In genomic region chr11:76672561-76673384, GRCm38 (mm10) we compare ENCODE assay signal across 8 mouse cellular contexts. TPM values are rescaled to one million over a fixed set of nuclear protein-coding genes. Genes with fewer than 3 reads are reported as not detected.
DNase-seq lines count a peak whose midpoint lies in the region; ATAC-seq and TF ChIP-seq lines count a peak whose summit lies in the region.

No protein-coding gene starts in this region.

- no peaks in the 10 kb centered on the region for H3K36me3 ChIP-seq in lung, embryonic 16.5 days (ENCODE audit: control insufficient read depth, insufficient read depth, low read length)
- H3K36me3 ChIP-seq in embryonic facial prominence, embryonic 10.5 days (replicated peaks), result no peaks in the 10 kb centered on the region
- H3K36me3 ChIP-seq in intestine, postnatal 0 days (ENCODE audit: control insufficient read depth, insufficient read depth), result no peaks in the 10 kb centered on the region
- no peaks in the 10 kb centered on the region for H3K36me3 ChIP-seq in midbrain, embryonic 14.5 days (ENCODE audit: control insufficient read depth, insufficient read depth, low read length)

- H3K4me2 ChIP-seq in lung, embryonic 16.5 days (ENCODE audit: low read depth, low read length), result peak overlapping the region; percentile 63
- H3K4me2 ChIP-seq in intestine, postnatal 0 days (replicated peaks; ENCODE audit: low read depth), result peak overlapping the region; percentile 18
- peak overlapping the region; percentile 61 for H3K4me2 ChIP-seq in midbrain, embryonic 14.5 days (ENCODE audit: low read length)

- no peak for TF ChIP-seq CTCF in intestine, postnatal 0 days (IDR thresholded peaks at IDR 0.05; ENCODE audit: low read depth)

- H3K27me3 ChIP-seq in lung, embryonic 16.5 days (ENCODE audit: control insufficient read depth, insufficient read depth, low read depth, low read length), result peaks cover 43% of the 10 kb centered on the region
- peaks cover 87% of the 10 kb centered on the region for H3K27me3 ChIP-seq in embryonic facial prominence, embryonic 10.5 days (replicated peaks; ENCODE audit: low read depth, poor library complexity, severe bottlenecking)
- peaks cover 46% of the 10 kb centered on the region for H3K27me3 ChIP-seq in intestine, postnatal 0 days (replicated peaks; ENCODE audit: control insufficient read depth, insufficient read depth, low read length)
- peaks cover 39% of the 10 kb centered on the region for H3K27me3 ChIP-seq in midbrain, embryonic 14.5 days (ENCODE audit: control insufficient read depth, insufficient read depth, low read length)

- 0 out of 2 replicates have a peak overlapping the region, but pooled peaks have one; percentile 15 for H3K9ac ChIP-seq in lung, embryonic 16.5 days (ENCODE audit: low read length)
- no peak overlapping the region for H3K9ac ChIP-seq in intestine, postnatal 0 days (ENCODE audit: low read depth, low read length)
- H3K9ac ChIP-seq in midbrain, embryonic 14.5 days (replicated peaks; ENCODE audit: low read length), result peak overlapping the region; percentile 59

- WGBS in lung, embryonic 16.5 days, result 2% methylated on average over 64 of the region's 64 CpGs
- WGBS in embryonic facial prominence, embryonic 10.5 days, result 3% methylated on average over 64 of the region's 64 CpGs
- WGBS in intestine, postnatal 0 days, result 4% methylated on average over 63 of the region's 64 CpGs
- WGBS in midbrain, embryonic 14.5 days, result 3% methylated on average over 64 of the region's 64 CpGs

- peak overlapping the region; percentile 42 for H3K4me3 ChIP-seq in lung, embryonic 16.5 days (ENCODE audit: low read length)
- H3K4me3 ChIP-seq in embryonic facial prominence, embryonic 10.5 days, result peak overlapping the region; percentile 56
- H3K4me3 ChIP-seq in intestine, postnatal 0 days (ENCODE audit: low read depth, low read length), result 0 out of 2 replicates have a peak overlapping the region, but pooled peaks have one; percentile 13
- H3K4me3 ChIP-seq in midbrain, embryonic 14.5 days (replicated peaks; ENCODE audit: low read depth, low read length), result peak overlapping the region; percentile 35

- H3K4me1 ChIP-seq in lung, embryonic 16.5 days (replicated peaks; ENCODE audit: control insufficient read depth, insufficient read depth, low read length), result peaks cover 9% of the 10 kb centered on the region; the same call in 1 of the 2 replicates
- peaks cover 13% of the 10 kb centered on the region for H3K4me1 ChIP-seq in embryonic facial prominence, embryonic 10.5 days
- no peaks in the 10 kb centered on the region for H3K4me1 ChIP-seq in intestine, postnatal 0 days (replicated peaks; ENCODE audit: control insufficient read depth, insufficient read depth, low read length)
- H3K4me1 ChIP-seq in midbrain, embryonic 14.5 days (ENCODE audit: control insufficient read depth, insufficient read depth, low read length), result no peaks in the 10 kb centered on the region

- H3K9me3 ChIP-seq in lung, embryonic 16.5 days (ENCODE audit: control insufficient read depth, low read length), result no peaks in the 10 kb centered on the region
- H3K9me3 ChIP-seq in embryonic facial prominence, embryonic 10.5 days, result no peaks in the 10 kb centered on the region
- H3K9me3 ChIP-seq in intestine, postnatal 0 days (ENCODE audit: control insufficient read depth), result no peaks in the 10 kb centered on the region
- no peaks in the 10 kb centered on the region for H3K9me3 ChIP-seq in midbrain, embryonic 14.5 days (ENCODE audit: control insufficient read depth, low read length)

- H3K27ac ChIP-seq in lung, embryonic 16.5 days (ENCODE audit: low read length), result no peak overlapping the region
- peak overlapping the region; percentile 8; the same call in 1 of the 2 replicates for H3K27ac ChIP-seq in embryonic facial prominence, embryonic 10.5 days (replicated peaks)
- no peak overlapping the region for H3K27ac ChIP-seq in intestine, postnatal 0 days (ENCODE audit: low read depth, low read length)
- no peak overlapping the region for H3K27ac ChIP-seq in midbrain, embryonic 14.5 days (replicated peaks; ENCODE audit: low read depth, low read length)

- ATAC-seq in lung, embryonic 16.5 days (ENCODE audit: low read depth), result no peak
- no peak for ATAC-seq in intestine, postnatal 0 days
- no peak for ATAC-seq in midbrain, embryonic 14.5 days (ENCODE audit: low FRiP score, low TSS enrichment)
- ATAC-seq in erythroblast, adult 5-6 weeks (replicated peaks; ENCODE audit: low FRiP score, poor library complexity, severe bottlenecking), result no peak
- no peak for ATAC-seq in activated CD4-positive, CD25-positive, alpha-beta regulatory T cell, adult 4 months

- DNase-seq in lung, adult 18-20 months, result no peak
- peak; percentile 59 for DNase-seq in embryonic facial prominence, embryonic 10.5 days (ENCODE audit: low spot score)
- peak; percentile 69 for DNase-seq in midbrain, embryonic 14.5 days
- no peak for DNase-seq in urinary bladder, postnatal 14 days (ENCODE audit: low spot score)

RNA-seq across cellular contexts. Expression of gene Bhlha9, which starts 0.5 kb away (rescaled TPM):
- polyA plus RNA-seq in lung, embryonic 16.5 days (2015; fragmentation: Nextera tagmentation; extraction: Ambion mirVana), result 0.20 TPM in 1 of 2 replicates, not detected in the other
- not detected in 2 replicates for polyA plus RNA-seq in embryonic facial prominence, embryonic 10.5 days (2016; fragmentation: Nextera tagmentation; extraction: Ambion mirVana)
- polyA plus RNA-seq in intestine, postnatal 0 days (2015; fragmentation: Nextera tagmentation; extraction: Ambion mirVana), result not detected in 2 replicates
- polyA plus RNA-seq in midbrain, embryonic 14.5 days (2014; fragmentation: Nextera tagmentation; extraction: Ambion mirVana), result 0.73 and 0.76 TPM in 2 replicates
- total RNA-seq in erythroblast, adult 5-6 weeks (2015; ENCODE audit: low replicate concordance), result not detected in 2 replicates
- not detected in 2 replicates for total RNA-seq in erythroblast, adult 5-6 weeks (2017; ENCODE audit: low replicate concordance)
- not detected for polyA plus RNA-seq in activated CD4-positive, CD25-positive, alpha-beta regulatory T cell, adult 4 months (2017; shearing (Covaris generic))

RNA-seq across cellular contexts. Expression of gene Trarg1, which starts 6.8 kb away (rescaled TPM):
- 1.1 and 1.2 TPM in 2 replicates for polyA plus RNA-seq in lung, embryonic 16.5 days (2015; fragmentation: Nextera tagmentation; extraction: Ambion mirVana)
- 0.05 and 0.18 TPM in 2 replicates for polyA plus RNA-seq in embryonic facial prominence, embryonic 10.5 days (2016; fragmentation: Nextera tagmentation; extraction: Ambion mirVana)
- 0.85 and 0.96 TPM in 2 replicates for polyA plus RNA-seq in intestine, postnatal 0 days (2015; fragmentation: Nextera tagmentation; extraction: Ambion mirVana)
- 0.11 and 0.26 TPM in 2 replicates for polyA plus RNA-seq in midbrain, embryonic 14.5 days (2014; fragmentation: Nextera tagmentation; extraction: Ambion mirVana)
- total RNA-seq in erythroblast, adult 5-6 weeks (2015; ENCODE audit: low replicate concordance), result not detected in 2 replicates
- total RNA-seq in erythroblast, adult 5-6 weeks (2017; ENCODE audit: low replicate concordance), result not detected in 2 replicates
- polyA plus RNA-seq in activated CD4-positive, CD25-positive, alpha-beta regulatory T cell, adult 4 months (2017; shearing (Covaris generic)), result under 1 TPM in 1 of 2 experiments, not detected in 1; 0.56 TPM

RNA-seq across cellular contexts. Expression of gene Abr, which starts 50.7 kb away (rescaled TPM):
- polyA plus RNA-seq in lung, embryonic 16.5 days (2015; fragmentation: Nextera tagmentation; extraction: Ambion mirVana), result 19.1 and 21.6 TPM in 2 replicates
- 29.6 and 34.6 TPM in 2 replicates for polyA plus RNA-seq in embryonic facial prominence, embryonic 10.5 days (2016; fragmentation: Nextera tagmentation; extraction: Ambion mirVana)
- polyA plus RNA-seq in intestine, postnatal 0 days (2015; fragmentation: Nextera tagmentation; extraction: Ambion mirVana), result 32.3 and 35.0 TPM in 2 replicates
- 102 and 136 TPM in 2 replicates for polyA plus RNA-seq in midbrain, embryonic 14.5 days (2014; fragmentation: Nextera tagmentation; extraction: Ambion mirVana)
- 7.5 and 7.9 TPM in 2 replicates for total RNA-seq in erythroblast, adult 5-6 weeks (2015; ENCODE audit: low replicate concordance)
- total RNA-seq in erythroblast, adult 5-6 weeks (2017; ENCODE audit: low replicate concordance), result 14.9 and 15.8 TPM in 2 replicates
- polyA plus RNA-seq in activated CD4-positive, CD25-positive, alpha-beta regulatory T cell, adult 4 months (2017; shearing (Covaris generic)), result 10 to 100 TPM; 14.4 to 14.8 TPM

Comparison
In these comparisons a context has a peak if more than half of its experiments do, and no peak if none do; other contexts are left out.
1. DNase-seq: peak in embryonic facial prominence, embryonic 10.5 days (single experiment) and midbrain, embryonic 14.5 days (single experiment); none in lung, adult 18-20 months (0 of 2) and urinary bladder, postnatal 14 days (single experiment).
2. Peak in every context shown above with its lines, with median percentiles within 50 percentile points of each other: H3K4me2 ChIP-seq and H3K4me3 ChIP-seq.